Mouse (Mus musculus): ENCODE data around the gene Rtl5.

Rtl5 gene

DNA sequence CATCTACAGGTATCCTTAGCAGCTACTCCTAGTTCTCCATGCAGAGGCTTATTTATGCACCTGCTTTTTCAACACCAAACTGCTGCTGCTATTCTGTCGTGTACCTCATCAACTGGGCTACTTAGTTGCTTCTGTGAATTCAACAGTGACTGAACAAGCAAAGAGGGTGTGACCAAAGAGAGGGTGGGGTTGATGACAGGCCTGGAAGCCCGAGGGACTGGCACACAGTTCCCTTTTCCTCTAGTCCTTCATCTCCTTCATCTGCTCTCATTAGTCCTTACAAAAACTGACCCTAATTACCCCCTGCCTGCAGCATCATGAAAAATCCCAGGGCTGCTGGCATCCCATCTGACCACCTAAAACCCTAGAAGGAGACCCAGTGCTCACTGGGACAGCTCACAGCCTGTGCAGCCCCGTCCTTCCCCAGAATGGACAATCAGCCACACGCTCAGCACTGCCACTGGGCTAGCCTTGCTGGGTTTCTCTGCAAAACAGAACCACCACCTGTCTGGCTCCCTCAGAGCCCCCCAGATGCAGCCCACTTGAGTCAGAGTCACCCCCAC, 5.8 kb downstream of the Rtl5 start:
- DNase-seq = no peak

DNA sequence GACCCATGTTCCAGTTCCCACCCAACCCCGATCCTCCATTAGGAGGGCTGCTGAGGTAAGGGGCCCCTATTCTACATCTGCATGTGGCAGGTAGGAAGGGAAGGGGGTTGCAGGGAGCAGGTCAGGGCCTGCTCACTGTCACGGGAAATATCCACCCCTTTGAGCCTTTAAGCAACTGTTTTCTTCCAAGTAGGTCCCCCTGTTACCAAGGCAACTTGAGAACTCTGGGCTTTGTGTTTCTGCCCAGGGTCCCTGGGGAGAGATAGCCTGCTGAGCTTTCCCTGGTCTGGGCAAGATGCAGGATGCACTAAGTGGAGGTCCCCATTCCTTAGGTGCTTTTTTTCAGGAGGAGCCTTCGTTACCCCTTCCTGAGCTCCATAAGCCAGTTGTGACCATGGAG, 7.0 kb downstream of the Rtl5 start:
- no peak for DNase-seq

DNA sequence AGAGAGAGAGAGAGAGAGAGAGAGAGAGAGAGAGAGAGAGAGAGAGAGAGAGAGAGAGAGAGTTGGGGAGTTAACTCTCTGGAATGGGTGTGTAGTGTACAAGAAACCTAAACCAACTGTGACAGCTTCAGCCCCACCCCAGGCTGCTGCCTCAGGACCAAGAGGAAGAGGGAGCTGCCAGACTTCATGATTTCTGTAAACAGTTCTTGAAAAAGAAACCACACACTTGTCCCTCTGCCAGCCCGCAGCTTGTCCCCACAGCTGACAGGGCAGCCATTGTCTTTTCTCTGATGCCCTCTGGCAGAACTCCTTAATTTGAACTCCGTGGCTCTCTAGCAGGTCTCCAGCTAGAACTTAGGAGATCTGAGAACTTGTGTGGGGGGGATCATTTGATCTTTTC, 10.2 kb downstream of the Rtl5 start:
- DNase-seq = peak; percentile 20

DNA sequence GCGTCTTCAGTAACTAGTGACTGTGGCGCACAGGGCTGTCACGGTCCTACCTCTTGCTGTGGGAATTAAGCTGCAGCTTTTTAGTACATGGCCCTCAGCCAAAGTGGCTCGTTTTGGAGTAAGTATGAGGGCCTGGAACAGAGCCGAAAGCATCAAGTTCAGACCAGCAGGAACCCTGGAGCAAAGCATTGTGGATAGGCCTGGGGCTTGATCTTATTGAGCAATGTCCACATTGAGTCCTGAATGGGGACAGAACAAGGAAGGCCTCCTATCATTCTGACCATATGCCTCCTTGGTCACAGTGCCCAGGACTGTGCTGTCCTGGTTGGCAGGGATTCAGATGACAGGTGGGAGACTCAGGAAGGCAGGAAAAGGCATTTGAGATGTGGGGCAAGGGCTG, 10.9 kb downstream of the Rtl5 start:
- DNase-seq = no peak

DNA sequence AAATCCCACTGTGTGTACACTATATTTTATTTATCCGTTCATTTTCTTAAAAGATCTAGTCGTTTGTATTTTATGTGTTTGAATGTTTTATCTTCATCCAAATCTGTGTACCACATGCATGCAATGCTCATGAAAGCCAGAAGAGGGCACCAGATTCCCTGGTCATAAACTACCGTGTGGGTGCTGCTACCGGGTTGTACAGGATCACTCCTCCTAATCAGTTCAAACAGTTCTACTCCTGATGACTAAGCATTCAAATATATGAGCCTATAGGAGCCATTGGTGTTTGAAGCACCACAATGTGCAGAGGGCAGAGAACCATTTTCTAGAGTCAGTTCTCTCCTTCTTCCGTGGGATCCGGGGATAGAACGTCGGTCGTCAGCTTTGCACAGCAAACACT, 11.7 kb downstream of the Rtl5 start:
- peak; percentile 63 for DNase-seq

DNA sequence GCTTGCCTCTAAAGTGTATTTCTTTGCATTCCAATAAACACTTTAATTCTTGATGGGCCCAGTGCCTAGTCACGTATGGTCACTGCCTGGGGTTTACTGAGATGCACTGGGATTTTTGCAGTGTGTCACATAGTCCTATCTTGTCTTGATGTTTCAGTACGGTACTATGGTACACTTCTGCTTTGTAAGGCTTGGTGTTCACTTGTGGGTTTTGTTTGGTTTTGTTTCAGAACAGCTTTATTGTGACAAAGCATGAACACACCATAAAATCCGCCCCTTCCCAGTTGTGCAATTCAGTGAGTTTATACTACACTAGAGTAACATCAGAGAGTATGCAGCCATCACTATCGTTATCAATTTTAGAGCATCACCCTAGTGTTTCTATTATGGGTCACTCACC, 17.1 kb downstream of the Rtl5 start:
- DNase-seq = no peak

DNA sequence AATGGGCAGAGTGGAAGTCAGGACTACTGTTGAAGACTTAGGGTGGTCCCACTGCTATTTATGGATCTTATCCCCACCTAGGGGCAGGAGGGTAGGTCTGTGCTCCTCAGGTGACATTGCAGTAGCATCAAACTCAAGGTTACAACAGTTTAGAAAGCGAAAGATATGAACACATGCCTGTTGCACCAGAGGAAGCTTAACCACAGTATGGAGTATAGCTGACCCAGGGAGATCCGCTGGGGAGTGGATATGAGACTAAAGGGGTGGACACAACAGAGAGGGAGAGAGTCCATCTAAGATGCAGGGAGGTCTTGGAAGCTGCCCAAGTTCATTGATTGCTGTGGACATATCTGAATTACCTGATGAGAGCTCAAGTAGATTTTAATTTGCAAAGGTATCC, 17.7 kb downstream of the Rtl5 start:
- no peak for DNase-seq

DNA sequence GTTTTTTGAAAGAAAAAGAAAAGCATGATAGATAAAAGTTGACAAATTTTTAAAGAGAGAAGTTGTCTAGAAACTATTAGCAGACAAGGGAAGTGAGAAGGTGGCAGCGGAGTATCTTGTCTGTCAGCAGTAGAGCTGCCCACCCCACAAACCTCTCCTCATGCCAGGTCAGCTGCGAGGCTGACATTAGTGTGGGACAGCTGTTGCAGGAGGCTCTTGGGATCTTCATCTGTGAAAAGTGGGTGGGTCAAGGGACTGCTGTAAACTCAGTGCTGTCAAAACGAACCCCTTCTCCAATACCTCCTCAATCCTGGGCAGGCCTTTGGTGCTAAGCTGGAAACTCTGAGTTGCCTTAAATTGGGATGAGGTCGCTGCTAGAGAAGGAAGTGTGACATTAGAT, 19.9 kb downstream of the Rtl5 start:
- no peak for DNase-seq

DNA sequence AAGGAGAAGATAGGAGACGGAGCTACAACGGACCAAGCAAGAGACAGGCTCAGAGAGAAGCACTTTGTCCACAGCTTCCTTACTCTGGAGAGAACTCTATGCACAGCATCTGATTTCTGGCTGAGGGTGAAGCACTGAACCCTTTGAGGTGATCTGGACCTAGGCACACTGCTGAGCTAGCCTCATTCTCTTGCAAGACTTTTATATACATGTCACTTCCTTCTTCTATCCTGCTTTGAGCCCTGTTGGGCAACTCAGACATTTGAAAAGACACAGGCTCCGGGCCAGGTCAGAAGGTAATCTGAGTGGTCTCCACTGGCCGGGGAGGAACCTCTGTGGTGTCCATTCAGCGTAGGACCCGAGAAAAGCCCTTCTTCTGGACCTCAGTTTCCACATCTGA, 20.6 kb downstream of the Rtl5 start:
- no peak for DNase-seq

DNA sequence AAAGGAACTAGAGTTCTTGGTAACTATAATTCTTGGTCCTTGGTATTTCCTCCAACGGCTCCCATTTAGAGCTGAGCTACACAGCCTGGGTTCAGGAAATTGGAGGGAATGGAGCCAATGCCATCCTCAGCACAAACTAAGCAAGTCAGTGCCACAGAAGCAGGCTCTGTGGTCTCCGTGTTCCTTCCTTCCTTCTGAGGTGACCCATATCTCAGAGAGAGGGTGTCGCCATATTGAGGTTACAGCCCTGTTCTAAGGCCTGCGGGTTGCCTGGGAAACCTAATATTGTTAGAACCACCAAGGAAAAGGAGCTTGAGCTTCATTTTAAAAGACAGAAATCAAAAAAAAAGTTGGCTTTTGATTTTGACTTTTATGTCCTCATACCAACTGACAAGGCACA, 28.7 kb downstream of the Rtl5 start:
- DNase-seq = no peak

DNA sequence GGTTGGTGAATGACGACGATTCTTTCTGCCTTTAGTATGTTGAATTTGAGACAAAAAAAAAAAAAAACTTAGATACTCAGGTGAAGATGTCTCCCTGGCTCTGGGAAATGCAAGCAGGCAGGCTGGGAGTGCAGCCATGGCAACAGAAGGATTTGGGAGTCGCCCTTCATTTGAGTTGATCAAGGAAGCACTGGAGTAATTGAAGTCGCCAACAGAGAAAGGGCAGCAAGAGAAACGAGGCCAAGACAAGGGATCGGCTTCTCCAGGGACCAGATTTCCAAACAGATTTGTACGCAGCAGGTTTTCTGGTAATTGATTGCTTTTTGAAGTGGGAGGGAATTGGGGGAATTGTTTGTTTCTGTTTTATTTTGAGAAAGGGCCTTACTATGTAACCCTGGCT, 29.5 kb downstream of the Rtl5 start:
- DNase-seq = no peak

DNA sequence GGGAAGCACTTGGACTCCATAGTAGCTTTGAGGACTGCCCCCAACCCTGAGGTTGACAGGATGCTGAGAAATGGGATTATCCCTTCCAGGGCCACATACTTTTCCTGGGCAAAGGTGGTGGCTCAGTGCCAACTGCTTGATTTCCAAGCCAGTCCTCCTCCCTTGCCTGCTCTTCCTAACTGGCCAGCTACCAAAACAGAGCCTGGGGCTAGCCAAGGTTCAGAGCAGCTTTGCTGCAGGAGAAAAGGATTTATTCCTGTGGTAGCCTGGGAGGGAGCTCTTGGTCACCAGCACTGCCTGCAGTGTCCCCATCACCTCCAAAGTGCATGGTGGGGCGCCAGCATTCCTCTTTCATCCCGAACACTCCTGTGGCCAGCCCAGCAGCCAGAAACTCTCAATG, 33.6 kb downstream of the Rtl5 start:
- no peak for DNase-seq

DNA sequence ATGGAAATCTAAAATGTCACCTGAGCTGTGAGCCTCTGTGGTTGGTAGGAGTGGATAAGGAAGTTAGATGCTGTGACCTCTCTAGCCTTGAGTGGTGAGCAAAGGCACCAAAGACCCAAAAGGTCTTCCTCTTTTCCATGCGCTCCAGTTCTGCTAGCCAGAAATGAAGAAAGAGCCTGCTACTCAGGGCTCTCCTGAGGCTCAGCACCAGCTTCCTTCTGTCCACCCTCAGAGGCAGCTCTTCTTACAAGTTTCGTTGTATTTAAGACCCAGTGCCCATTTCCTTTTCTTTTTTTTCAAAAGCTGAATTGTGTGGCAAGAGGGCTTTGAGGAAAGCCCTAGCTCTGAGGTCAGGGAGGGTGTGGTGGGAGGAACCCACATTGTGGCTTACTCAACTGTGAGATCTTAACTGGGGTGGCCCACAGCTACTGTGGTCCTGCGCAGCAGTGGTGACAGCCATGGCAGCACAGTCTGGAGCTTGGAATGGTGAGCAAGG, 34.2 kb downstream of the Rtl5 start:
- DNase-seq = peak; percentile 19

DNA sequence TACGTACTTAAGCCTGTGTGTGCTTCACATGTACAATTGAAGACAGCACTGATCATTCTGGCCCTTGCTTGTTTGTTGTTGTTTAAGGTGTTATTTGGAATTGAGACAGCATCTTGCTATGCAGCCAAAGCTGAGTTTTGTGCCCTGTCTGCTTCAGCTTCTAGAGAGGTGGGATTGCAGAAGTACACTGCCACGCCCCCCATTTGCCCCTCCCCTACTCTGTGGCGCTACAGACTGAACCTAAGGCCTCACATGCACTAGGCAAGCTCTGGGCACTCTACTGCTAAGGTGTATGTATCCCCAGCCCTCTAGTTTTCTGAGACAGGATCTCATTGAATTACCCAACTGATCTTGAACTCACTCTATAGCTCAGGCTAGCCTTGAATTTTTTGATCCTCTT, 35.4 kb downstream of the Rtl5 start:
- DNase-seq = no peak

DNA sequence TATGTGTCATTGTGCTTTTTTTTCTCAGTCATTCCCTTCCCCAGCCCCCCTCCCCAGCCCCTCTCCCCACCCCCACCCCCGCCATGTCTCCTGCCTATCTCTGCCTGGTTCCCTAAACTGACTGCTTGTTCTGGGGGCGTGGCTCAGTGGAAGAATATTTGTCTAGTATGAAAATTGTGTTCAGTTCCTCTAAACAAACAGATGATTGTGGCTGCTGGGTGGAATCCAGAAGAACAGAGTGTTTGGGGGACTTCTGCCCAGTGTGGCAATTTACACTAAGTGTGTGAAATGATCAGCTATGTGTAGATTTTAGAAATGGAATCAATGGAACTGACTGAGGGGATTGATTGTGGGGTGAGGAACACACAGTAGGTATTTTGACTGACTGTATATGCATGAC, 37.5 kb downstream of the Rtl5 start:
- DNase-seq = no peak

DNA sequence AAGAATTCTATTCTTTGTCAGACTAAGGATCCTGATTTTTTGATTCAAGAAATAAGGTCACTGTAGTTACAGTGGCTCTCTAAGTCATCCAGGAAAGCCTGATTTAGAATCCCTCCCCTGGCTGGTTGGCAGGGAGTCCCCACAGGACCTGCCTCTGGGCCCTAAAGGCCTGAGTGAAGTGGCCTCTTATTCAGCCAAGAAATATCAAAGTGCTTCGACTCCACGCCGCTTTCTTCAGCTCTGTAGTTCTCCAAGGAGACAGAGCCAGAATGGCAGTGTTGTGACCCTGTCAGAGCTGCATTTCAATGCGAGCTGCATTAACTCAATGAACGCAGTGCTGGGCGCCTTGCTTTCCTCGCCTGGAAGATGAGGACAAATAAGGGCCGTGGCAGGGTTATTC, 38.7 kb downstream of the Rtl5 start:
- DNase-seq = no peak

DNA sequence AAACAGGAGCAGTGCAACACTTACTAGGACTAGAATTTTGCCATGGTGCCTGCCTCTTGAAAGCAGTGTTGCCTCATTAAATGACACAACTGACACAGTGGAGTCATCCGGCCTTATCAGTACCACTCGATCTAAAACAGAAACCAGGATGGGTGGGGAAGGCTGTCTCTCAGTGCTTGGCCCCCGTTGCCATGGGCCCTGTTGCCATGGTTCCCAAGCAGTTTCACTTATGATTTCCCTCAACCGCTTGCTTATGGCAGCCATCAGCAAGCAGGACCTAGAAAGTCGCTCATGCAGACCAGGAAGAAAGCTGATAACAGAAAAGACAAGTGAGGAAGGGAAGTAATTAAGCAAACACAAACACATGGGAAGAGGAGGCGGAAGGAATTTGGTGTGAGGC, 39.3 kb downstream of the Rtl5 start:
- peak; percentile 24 for DNase-seq

DNA sequence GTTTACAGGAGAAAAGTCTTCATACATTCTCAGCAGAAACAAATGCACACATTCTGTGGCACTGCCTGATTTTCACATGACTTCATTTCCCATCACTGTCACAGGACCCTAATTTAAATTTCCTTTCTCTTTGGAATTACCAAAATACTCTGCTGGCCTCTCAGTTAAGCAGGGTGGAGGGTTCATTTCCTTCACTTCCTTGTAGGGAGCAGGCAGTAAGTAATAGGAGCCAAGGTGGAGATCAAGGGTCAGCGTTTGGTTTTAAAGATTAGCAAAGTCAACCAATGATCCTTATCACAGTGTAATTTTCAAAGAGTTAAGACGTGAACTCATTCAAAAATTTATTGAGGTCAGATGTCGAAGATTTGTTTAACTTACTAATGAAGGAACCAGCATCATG, 46.1 kb downstream of the Rtl5 start:
- DNase-seq = no peak

DNA sequence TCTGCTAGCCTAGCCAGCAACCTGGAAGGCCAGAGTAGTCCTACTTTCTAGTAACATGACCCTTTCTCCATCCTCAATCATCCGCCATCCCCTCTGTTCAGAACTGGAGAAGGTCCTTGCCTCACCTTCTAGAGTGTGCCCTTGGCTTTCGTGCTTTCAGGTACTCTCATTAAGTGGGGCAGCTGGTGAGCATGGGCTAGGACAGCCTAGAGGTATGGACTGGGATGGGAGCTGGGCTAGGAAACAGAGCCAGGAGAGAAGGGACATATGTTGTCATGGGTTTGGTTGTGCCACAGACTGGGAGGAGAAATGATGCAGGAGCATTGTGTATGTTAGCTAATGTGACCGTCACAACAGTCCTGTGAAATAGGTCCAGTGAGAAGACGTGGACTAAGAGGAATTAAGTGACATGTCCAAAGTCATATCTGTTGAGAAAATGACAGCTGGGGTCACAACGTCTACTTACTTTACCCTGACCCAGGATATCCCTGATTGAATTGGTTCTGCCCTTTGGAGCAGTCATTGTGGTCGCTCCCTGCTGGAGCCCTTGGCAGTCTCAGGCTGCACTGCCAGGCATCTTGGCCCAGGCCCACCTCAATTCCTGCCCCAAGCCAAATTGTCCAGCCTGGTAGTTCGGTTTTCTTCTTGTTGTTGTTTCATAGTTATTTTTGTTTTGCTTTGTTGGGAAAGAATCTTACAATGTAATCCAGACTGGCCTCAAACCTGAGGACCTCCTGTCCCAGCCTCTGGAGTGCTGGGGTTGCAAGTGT, 51.4 kb downstream of the Rtl5 start:
- DNase-seq = no peak

DNA sequence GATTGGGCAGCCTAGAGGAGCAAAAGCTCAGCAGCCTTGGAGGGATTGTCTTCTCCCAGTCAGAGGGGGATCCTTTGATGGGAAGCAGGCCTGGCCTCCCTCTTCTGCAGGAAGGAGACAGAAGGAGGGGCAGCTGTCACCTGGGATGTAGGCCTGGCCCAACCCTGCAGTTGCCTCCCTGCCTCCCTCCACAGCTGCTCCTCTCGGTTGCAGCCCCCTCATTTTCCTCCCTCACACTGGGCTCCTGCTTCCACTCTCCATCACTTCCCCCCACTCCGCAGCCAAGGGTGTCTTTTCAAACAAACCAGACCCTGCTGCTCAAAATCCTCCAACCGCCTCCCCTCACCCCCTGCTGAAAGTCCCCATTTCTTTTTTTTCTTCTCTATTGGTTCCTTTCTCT, 52.2 kb downstream of the Rtl5 start:
- peak; percentile 15 for DNase-seq

DNA sequence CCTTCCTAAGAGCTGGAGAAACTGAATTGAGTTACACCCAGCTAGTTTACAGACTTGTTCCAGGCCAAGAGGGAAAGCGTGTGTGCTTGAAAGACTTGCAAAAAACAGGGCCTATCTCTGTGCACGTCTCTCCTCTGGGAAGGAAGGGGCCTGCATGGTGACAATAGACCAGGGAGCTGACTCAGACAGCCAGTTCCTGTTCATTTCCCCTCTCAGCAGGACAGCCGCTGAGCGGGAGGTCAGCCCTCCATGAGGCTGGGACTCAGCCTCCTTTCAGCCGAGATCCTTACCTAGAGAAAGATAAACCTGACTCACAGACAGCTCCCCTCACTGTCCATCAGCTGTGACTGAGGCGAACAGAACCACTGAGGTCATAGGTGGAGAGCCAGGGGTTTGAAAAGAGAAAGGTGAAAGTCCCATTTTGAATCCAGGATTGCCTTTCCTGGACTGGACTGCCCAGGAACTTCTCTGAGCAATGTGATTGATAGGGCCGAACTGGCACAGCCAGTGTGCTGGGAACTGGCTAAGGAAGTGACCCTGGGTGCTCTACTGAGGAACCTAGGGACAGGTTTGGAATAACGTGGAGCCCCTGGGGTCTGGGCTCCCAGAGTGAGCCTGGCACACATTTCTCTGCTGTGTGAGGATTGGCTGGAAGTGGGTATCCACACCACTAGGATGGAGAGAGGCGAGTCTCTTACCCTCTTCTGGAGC, 53.7 kb downstream of the Rtl5 start:
- DNase-seq = no peak

Measured in liver (tissue).